Mouse (Mus musculus): ENCODE data around the gene Abcc3. TPM values are rescaled to one million over a fixed set of nuclear protein-coding genes. Genes with fewer than 3 reads are reported as not detected.

Gene Abcc3
- polyA plus RNA-seq, 1 experiment from 2014 or later = 3.2 TPM

DNA sequence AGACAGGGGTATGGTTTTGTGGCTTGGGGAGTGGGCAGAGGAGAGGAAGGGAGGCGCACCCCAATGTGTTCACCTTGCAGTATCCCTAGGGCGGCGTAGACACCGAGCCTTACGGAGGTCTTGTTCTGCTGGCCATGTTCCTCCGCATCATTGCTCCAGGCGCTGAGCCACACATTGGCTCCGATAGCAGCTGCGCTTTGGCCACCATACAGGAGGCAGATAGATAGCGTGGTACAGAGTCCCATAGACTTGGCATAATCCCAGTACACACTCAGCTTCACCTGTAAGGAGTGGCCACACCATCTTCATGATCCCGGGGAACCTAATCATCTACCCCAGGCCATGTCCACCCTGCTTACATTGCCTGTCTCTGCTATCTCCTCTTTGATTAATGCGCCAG is 33.6 kb downstream of the Abcc3 start:
- H3K4me2 ChIP-seq (replicated peaks; ENCODE audit: low read depth) = no peak overlapping the region
- ATAC-seq = no peak
- H3K4me3 ChIP-seq (ENCODE audit: low read depth, low read length) = no peak overlapping the region
- no peaks in the 10 kb centered on the region for H3K36me3 ChIP-seq (ENCODE audit: control insufficient read depth, insufficient read depth)
- no peaks in the 10 kb centered on the region for H3K27me3 ChIP-seq (replicated peaks; ENCODE audit: control insufficient read depth, insufficient read depth, low read length)
- no peaks in the 10 kb centered on the region for H3K9me3 ChIP-seq (ENCODE audit: control insufficient read depth)
- TF ChIP-seq CTCF (IDR thresholded peaks at IDR 0.05; ENCODE audit: low read depth) = no peak
- H3K9ac ChIP-seq (ENCODE audit: low read depth, low read length) = no peak overlapping the region
- 94% methylated on average over 12 of the region's 12 CpGs for WGBS
- no peak overlapping the region for H3K27ac ChIP-seq (ENCODE audit: low read depth, low read length)
- no peaks in the 10 kb centered on the region for H3K4me1 ChIP-seq (replicated peaks; ENCODE audit: control insufficient read depth, insufficient read depth, low read length)

DNA sequence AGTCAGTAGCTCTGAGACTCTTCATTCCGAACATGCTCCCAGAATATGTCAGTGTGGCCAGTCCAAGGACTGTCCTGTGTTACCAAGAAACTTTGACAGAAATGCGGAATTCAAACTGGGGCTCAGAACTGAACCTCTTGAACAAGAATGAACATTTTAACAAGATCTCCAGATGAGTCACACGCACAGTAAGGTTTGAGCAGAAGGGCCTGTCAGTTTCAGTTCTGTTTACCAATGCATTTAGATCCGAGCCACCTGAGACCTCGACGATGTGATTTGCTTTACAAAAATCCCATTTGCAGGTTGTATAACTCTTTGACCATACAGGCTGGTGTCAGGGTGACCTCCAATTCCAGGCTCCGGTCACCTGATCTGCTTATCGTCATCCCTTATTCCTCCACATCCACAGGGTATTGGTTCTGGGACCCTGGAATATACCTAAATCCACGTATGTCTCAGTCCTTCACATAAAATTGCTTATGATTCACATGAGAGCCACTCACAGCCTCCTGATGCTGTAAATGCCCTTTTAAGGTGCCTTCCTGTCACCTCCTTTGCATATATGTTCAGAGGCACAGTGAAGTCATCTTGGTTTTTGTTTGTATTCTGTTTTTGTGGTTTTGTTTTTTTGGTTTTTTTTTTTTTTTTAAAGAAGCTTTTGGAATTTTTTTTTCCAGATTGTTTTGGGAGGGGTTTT is 37.1 kb downstream of the Abcc3 start:
- no peaks in the 10 kb centered on the region for H3K36me3 ChIP-seq (ENCODE audit: control insufficient read depth, insufficient read depth)
- H3K9me3 ChIP-seq (ENCODE audit: control insufficient read depth) = no peaks in the 10 kb centered on the region
- H3K4me2 ChIP-seq (replicated peaks; ENCODE audit: low read depth) = no peak overlapping the region
- no peak for TF ChIP-seq CTCF (IDR thresholded peaks at IDR 0.05; ENCODE audit: low read depth)
- no peak overlapping the region for H3K4me3 ChIP-seq (ENCODE audit: low read depth, low read length)
- no peaks in the 10 kb centered on the region for H3K27me3 ChIP-seq (replicated peaks; ENCODE audit: control insufficient read depth, insufficient read depth, low read length)
- no peak overlapping the region for H3K9ac ChIP-seq (ENCODE audit: low read depth, low read length)
- H3K4me1 ChIP-seq (replicated peaks; ENCODE audit: control insufficient read depth, insufficient read depth, low read length) = no peaks in the 10 kb centered on the region
- WGBS = 67% methylated on average over 9 of the region's 9 CpGs
- ATAC-seq = no peak
- H3K27ac ChIP-seq (ENCODE audit: low read depth, low read length) = no peak overlapping the region

GRCm38 (mm10) chr11:94351094-94351493 is 41.7 kb downstream of the Abcc3 start:
- Histone ChIP-seq H3K27me3 (replicated peaks; ENCODE audit: control insufficient read depth, insufficient read depth, low read length) (no peaks in the 10 kb centered on the region), H3K4me1 (replicated peaks; ENCODE audit: control insufficient read depth, insufficient read depth, low read length) (no peaks in the 10 kb centered on the region), H3K9ac (ENCODE audit: low read depth, low read length) (no peak overlapping the region), H3K4me2 (replicated peaks; ENCODE audit: low read depth) (no peak overlapping the region), H3K27ac (ENCODE audit: low read depth, low read length) (no peak overlapping the region), H3K36me3 (ENCODE audit: control insufficient read depth, insufficient read depth) (no peaks in the 10 kb centered on the region), H3K9me3 (ENCODE audit: control insufficient read depth) (no peaks in the 10 kb centered on the region), H3K4me3 (ENCODE audit: low read depth, low read length) (no peak overlapping the region)
- TF ChIP-seq CTCF (IDR thresholded peaks at IDR 0.05; ENCODE audit: low read depth) = no peak
- ATAC-seq = no peak
- WGBS = 33% methylated on average over 3 of the region's 3 CpGs

GRCm38 (mm10) chr11:94350337-94350736 is 42.5 kb downstream of the Abcc3 start:
- Histone ChIP-seq H3K4me2 (replicated peaks; ENCODE audit: low read depth) (no peak overlapping the region), H3K36me3 (ENCODE audit: control insufficient read depth, insufficient read depth) (no peaks in the 10 kb centered on the region), H3K4me1 (replicated peaks; ENCODE audit: control insufficient read depth, insufficient read depth, low read length) (no peaks in the 10 kb centered on the region), H3K27me3 (replicated peaks; ENCODE audit: control insufficient read depth, insufficient read depth, low read length) (no peaks in the 10 kb centered on the region), H3K27ac (ENCODE audit: low read depth, low read length) (no peak overlapping the region), H3K9me3 (ENCODE audit: control insufficient read depth) (no peaks in the 10 kb centered on the region), H3K4me3 (ENCODE audit: low read depth, low read length) (no peak overlapping the region), H3K9ac (ENCODE audit: low read depth, low read length) (no peak overlapping the region)
- no peak for TF ChIP-seq CTCF (IDR thresholded peaks at IDR 0.05; ENCODE audit: low read depth)
- ATAC-seq = no peak
- 72% methylated on average over 1 of the region's 1 CpGs for WGBS

GRCm38 (mm10) chr11:94349839-94350238 is 43.0 kb downstream of the Abcc3 start:
- H3K4me2 ChIP-seq (replicated peaks; ENCODE audit: low read depth) = no peak overlapping the region
- H3K27me3 ChIP-seq (replicated peaks; ENCODE audit: control insufficient read depth, insufficient read depth, low read length) = no peaks in the 10 kb centered on the region
- no peak for ATAC-seq
- no peak overlapping the region for H3K27ac ChIP-seq (ENCODE audit: low read depth, low read length)
- TF ChIP-seq CTCF (IDR thresholded peaks at IDR 0.05; ENCODE audit: low read depth) = peak; percentile 48
- no peak overlapping the region for H3K4me3 ChIP-seq (ENCODE audit: low read depth, low read length)
- H3K9me3 ChIP-seq (ENCODE audit: control insufficient read depth) = no peaks in the 10 kb centered on the region
- WGBS = 77% methylated on average over 2 of the region's 2 CpGs
- no peaks in the 10 kb centered on the region for H3K4me1 ChIP-seq (replicated peaks; ENCODE audit: control insufficient read depth, insufficient read depth, low read length)
- no peak overlapping the region for H3K9ac ChIP-seq (ENCODE audit: low read depth, low read length)
- no peaks in the 10 kb centered on the region for H3K36me3 ChIP-seq (ENCODE audit: control insufficient read depth, insufficient read depth)

GRCm38 (mm10) chr11:94347063-94347575 is 45.7 kb downstream of the Abcc3 start:
- WGBS = 75% methylated on average over 7 of the region's 7 CpGs
- Histone ChIP-seq H3K9me3 (ENCODE audit: control insufficient read depth) (no peaks in the 10 kb centered on the region), H3K27ac (ENCODE audit: low read depth, low read length) (no peak overlapping the region), H3K4me3 (ENCODE audit: low read depth, low read length) (no peak overlapping the region), H3K36me3 (ENCODE audit: control insufficient read depth, insufficient read depth) (no peaks in the 10 kb centered on the region), H3K4me2 (replicated peaks; ENCODE audit: low read depth) (no peak overlapping the region), H3K9ac (ENCODE audit: low read depth, low read length) (no peak overlapping the region), H3K4me1 (replicated peaks; ENCODE audit: control insufficient read depth, insufficient read depth, low read length) (no peaks in the 10 kb centered on the region), H3K27me3 (replicated peaks; ENCODE audit: control insufficient read depth, insufficient read depth, low read length) (no peaks in the 10 kb centered on the region)
- no peak for ATAC-seq
- no peak for TF ChIP-seq CTCF (IDR thresholded peaks at IDR 0.05; ENCODE audit: low read depth)

Measured in intestine, postnatal 0 days (tissue).